Mouse (Mus musculus): ENCODE results near the gene Miga1. TPM values are rescaled to one million over a fixed set of nuclear protein-coding genes. Genes with fewer than 3 reads are reported as not detected.

The Miga1 gene
- total RNA-seq (2014; rRNA removed): 2.2 and 2.6 TPM in 2 replicates
- polyA plus RNA-seq (2012; rRNA removed): 0.39 and 0.94 TPM in 2 replicates

DNA sequence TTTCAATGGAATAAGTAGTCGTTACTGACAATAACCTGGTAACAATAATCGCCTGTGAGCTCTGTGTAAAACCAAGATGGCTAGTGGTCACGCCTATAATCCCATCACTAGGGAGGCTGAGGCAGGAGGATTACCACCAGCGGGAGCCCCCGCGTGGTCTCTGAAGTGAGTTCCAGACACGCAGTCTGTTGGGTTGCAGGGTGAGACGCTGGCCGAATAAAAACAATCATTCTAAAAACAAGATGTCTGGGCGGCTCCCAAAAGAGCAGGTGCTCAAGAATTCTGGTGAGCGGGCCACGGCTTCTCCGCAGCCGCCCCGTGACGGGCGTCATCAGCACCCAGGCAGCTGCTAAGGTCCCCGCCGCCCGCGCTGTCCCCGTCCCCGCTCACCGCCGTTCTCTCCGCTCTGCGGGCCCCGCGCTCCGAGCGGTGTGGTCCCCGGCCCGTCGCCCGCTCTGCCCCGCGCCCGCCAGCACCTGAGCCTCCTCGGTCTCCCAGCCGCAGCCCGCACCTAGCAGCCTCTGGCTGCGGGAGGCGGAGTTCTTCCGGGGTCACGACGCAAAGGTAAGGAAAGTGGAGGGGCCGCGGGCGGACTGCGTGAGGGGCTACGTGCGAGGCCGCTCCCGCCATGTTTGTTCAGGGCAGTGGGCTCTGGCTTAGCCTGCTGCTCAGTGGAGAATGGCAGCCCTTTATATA lies at the start of gene Miga1:
Gene Miga1, minus strand, starts transcription at position 546 of the 696 bp plus-strand sequence.
- Histone ChIP-seq H3K27me3 (ENCODE audit: control insufficient read depth, insufficient read depth, low read length) (no peaks in the 10 kb centered on the region), H3K27ac (replicated peaks; ENCODE audit: insufficient read depth, low read depth, low read length) (no peak within 1 kb of the TSS), H3K79me2 (ENCODE audit: control insufficient read depth, insufficient read depth, low read length) (no peaks in the 10 kb centered on the region), H3K36me3 (ENCODE audit: control insufficient read depth, insufficient read depth, low read length) (no peaks in the 10 kb centered on the region), H3K4me3 (ENCODE audit: insufficient read depth, low read depth, low read length) (peak within 1 kb of the TSS; percentile 64), H3K4me1 (ENCODE audit: control insufficient read depth, insufficient read depth, low read length) (no peaks in the 10 kb centered on the region; the same call in 1 of the 2 replicates), H3K9ac (ENCODE audit: low read depth, low read length) (peak within 1 kb of the TSS; percentile 82)
- no peak for TF ChIP-seq CTCF (IDR thresholded peaks at IDR 0.05; ENCODE audit: low read depth, low read length)
- TF ChIP-seq POLR2A (IDR thresholded peaks at IDR 0.05; ENCODE audit: extremely low read depth, insufficient read depth, low read length): 0 out of 2 replicates have a peak, but pooled peaks have one; percentile 18
- WGBS: 2% methylated on average over 54 of the region's 54 CpGs
- DNase-seq (ENCODE audit: extremely low read depth, low read depth, low spot score): no peak

DNA sequence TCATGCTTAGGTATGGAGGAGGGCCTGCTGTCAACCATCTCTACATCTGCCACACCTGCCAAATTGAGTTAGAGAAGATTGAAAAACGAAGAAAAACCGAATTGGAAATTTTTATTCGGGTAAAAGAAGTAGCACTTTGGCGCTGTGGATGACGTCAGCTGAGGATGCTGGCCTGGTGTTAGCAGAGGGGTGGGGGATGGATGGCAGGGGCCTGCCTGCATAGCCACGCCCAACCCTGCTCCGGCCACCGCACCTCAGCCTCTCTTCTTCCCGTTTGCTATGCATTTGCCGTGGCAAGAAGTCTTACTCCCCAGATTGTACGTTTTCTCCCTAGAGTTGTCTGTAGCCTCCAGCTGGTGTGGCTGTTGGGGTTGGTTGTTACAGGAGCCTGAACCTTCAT lies 43.9 kb upstream of the Miga1 start:
- DNase-seq (ENCODE audit: extremely low read depth, low read depth, low spot score): no peak
- TF ChIP-seq POLR2A (IDR thresholded peaks at IDR 0.05; ENCODE audit: extremely low read depth, insufficient read depth, low read length): no peak
- Histone ChIP-seq H3K4me3 (ENCODE audit: insufficient read depth, low read depth, low read length) (no peak overlapping the region), H3K27me3 (ENCODE audit: control insufficient read depth, insufficient read depth, low read length) (no peaks in the 10 kb centered on the region), H3K79me2 (ENCODE audit: control insufficient read depth, insufficient read depth, low read length) (no peaks in the 10 kb centered on the region), H3K9ac (ENCODE audit: low read depth, low read length) (no peak overlapping the region), H3K4me1 (ENCODE audit: control insufficient read depth, insufficient read depth, low read length) (no peaks in the 10 kb centered on the region), H3K27ac (replicated peaks; ENCODE audit: insufficient read depth, low read depth, low read length) (no peak overlapping the region), H3K36me3 (ENCODE audit: control insufficient read depth, insufficient read depth, low read length) (peaks cover 58% of the 10 kb centered on the region)
- 82% methylated on average over 11 of the region's 11 CpGs for WGBS

DNA sequence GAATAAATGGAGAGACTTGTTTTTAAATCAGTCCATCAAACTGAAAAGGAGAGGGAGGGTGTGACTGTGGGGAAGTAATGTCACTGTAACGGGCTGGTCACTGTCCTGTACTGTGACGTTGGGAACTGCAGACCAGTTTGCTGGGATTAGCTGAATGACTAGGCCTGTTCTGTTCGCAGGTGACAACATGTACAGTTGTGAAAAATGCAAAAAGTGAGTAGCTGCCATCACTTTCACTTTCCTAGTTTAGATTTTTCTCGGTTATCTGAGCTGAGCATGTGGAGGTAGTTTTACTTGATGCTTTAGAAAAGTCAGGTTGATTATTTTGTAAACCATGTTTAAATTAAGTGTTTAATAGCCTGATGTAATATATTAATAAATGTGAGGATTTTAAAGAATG lies 35.9 kb upstream of the Miga1 start:
- Histone ChIP-seq H3K4me1 (ENCODE audit: control insufficient read depth, insufficient read depth, low read length) (no peaks in the 10 kb centered on the region), H3K4me3 (ENCODE audit: insufficient read depth, low read depth, low read length) (no peak overlapping the region), H3K27me3 (ENCODE audit: control insufficient read depth, insufficient read depth, low read length) (no peaks in the 10 kb centered on the region), H3K27ac (replicated peaks; ENCODE audit: insufficient read depth, low read depth, low read length) (no peak overlapping the region), H3K36me3 (ENCODE audit: control insufficient read depth, insufficient read depth, low read length) (peaks cover 68% of the 10 kb centered on the region), H3K79me2 (ENCODE audit: control insufficient read depth, insufficient read depth, low read length) (no peaks in the 10 kb centered on the region; the same call in 1 of the 2 replicates), H3K9ac (ENCODE audit: low read depth, low read length) (no peak overlapping the region)
- TF ChIP-seq CTCF (IDR thresholded peaks at IDR 0.05; ENCODE audit: low read depth, low read length) (no peak), POLR2A (IDR thresholded peaks at IDR 0.05; ENCODE audit: extremely low read depth, insufficient read depth, low read length) (no peak)
- 88% methylated on average over 4 of the region's 4 CpGs for WGBS
- no peak for DNase-seq (ENCODE audit: extremely low read depth, low read depth, low spot score)

DNA sequence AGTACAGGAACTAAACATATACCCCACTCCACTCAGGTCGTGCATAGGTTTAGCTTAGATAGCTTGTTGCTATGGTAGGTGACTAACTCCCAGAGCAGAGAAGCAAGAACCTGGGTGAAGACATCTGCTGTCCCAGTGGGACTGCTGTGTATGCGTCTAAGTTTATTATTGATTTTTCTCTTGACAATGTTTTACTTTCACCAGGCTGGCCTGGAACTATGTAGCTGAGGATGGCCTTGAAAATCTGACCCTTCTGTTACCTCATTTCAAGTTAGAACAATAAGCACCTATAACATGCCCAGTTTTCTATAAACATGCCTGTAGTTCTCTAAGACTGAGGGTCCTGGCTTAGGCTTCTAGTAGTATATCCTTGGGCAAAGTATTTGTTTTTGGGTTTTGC lies 24.0 kb upstream of the Miga1 start:
- Histone ChIP-seq H3K4me3 (ENCODE audit: insufficient read depth, low read depth, low read length) (no peak overlapping the region), H3K27me3 (ENCODE audit: control insufficient read depth, insufficient read depth, low read length) (no peaks in the 10 kb centered on the region), H3K27ac (replicated peaks; ENCODE audit: insufficient read depth, low read depth, low read length) (no peak overlapping the region), H3K36me3 (ENCODE audit: control insufficient read depth, insufficient read depth, low read length) (peaks cover 65% of the 10 kb centered on the region), H3K4me1 (ENCODE audit: control insufficient read depth, insufficient read depth, low read length) (peaks cover 3% of the 10 kb centered on the region), H3K79me2 (ENCODE audit: control insufficient read depth, insufficient read depth, low read length) (no peaks in the 10 kb centered on the region; the same call in 1 of the 2 replicates), H3K9ac (ENCODE audit: low read depth, low read length) (no peak overlapping the region)
- 36% methylated on average over 2 of the region's 2 CpGs for WGBS
- no peak for TF ChIP-seq CTCF (IDR thresholded peaks at IDR 0.05; ENCODE audit: low read depth, low read length)
- no peak for TF ChIP-seq POLR2A (IDR thresholded peaks at IDR 0.05; ENCODE audit: extremely low read depth, insufficient read depth, low read length)
- DNase-seq (ENCODE audit: extremely low read depth, low read depth, low spot score): peak; percentile 74

DNA sequence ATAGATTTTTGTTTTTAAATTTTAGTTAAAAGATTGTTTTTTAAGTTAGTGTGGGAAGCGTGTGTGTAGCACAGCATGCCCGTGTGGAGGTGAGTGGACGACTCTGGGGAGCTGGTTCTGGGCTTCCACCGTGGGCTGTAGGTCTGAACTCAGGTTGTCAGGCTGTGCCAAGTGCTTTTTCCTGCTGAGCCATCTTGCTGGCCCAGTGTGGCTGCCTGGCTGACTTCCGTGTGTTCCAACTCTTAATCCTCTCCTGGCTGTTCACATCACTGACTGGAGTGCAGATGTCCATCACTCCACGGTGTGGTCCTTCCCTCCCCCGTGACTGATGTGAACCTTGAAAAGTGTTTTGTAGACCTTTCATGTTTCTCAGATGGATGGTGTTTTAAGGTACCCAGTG lies 18.9 kb upstream of the Miga1 start:
- no peak overlapping the region for H3K4me3 ChIP-seq (ENCODE audit: insufficient read depth, low read depth, low read length)
- TF ChIP-seq CTCF (IDR thresholded peaks at IDR 0.05; ENCODE audit: low read depth, low read length) (no peak), POLR2A (IDR thresholded peaks at IDR 0.05; ENCODE audit: extremely low read depth, insufficient read depth, low read length) (no peak)
- peaks cover 25% of the 10 kb centered on the region; the same call in 1 of the 2 replicates for H3K79me2 ChIP-seq (ENCODE audit: control insufficient read depth, insufficient read depth, low read length)
- H3K9ac ChIP-seq (ENCODE audit: low read depth, low read length): no peak overlapping the region
- DNase-seq (ENCODE audit: extremely low read depth, low read depth, low spot score): no peak
- no peaks in the 10 kb centered on the region for H3K27me3 ChIP-seq (ENCODE audit: control insufficient read depth, insufficient read depth, low read length)
- H3K27ac ChIP-seq (replicated peaks; ENCODE audit: insufficient read depth, low read depth, low read length): no peak overlapping the region
- peaks cover 32% of the 10 kb centered on the region for H3K36me3 ChIP-seq (ENCODE audit: control insufficient read depth, insufficient read depth, low read length)
- peaks cover 7% of the 10 kb centered on the region for H3K4me1 ChIP-seq (ENCODE audit: control insufficient read depth, insufficient read depth, low read length)
- 95% methylated on average over 7 of the region's 7 CpGs for WGBS

DNA sequence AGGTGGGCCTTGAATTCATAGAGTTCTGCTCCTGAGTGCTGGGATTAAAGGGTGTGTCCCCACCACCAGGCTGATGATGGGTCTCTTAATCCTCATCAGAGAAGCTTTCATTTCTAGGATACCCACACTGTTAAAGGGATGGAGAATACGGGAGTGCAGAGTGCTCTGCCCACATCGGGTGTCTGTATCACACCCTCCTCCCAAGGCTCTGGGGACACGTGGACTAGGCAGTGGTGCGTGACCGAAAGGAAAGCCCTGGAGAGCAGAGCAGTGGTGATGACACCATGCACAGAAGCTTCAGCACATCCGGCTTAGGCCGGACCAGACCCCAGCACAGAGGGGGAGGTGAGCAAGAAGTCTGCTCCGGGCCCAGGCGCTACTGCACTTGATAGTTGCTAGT lies 16.5 kb upstream of the Miga1 start:
- Histone ChIP-seq H3K9ac (ENCODE audit: low read depth, low read length) (no peak overlapping the region), H3K36me3 (ENCODE audit: control insufficient read depth, insufficient read depth, low read length) (peaks cover 18% of the 10 kb centered on the region), H3K79me2 (ENCODE audit: control insufficient read depth, insufficient read depth, low read length) (peaks cover 44% of the 10 kb centered on the region), H3K4me3 (ENCODE audit: insufficient read depth, low read depth, low read length) (no peak overlapping the region), H3K4me1 (ENCODE audit: control insufficient read depth, insufficient read depth, low read length) (peaks cover 12% of the 10 kb centered on the region), H3K27me3 (ENCODE audit: control insufficient read depth, insufficient read depth, low read length) (no peaks in the 10 kb centered on the region), H3K27ac (replicated peaks; ENCODE audit: insufficient read depth, low read depth, low read length) (no peak overlapping the region)
- 91% methylated on average over 9 of the region's 9 CpGs for WGBS
- no peak for DNase-seq (ENCODE audit: extremely low read depth, low read depth, low spot score)
- TF ChIP-seq POLR2A (IDR thresholded peaks at IDR 0.05; ENCODE audit: extremely low read depth, insufficient read depth, low read length) (no peak), CTCF (IDR thresholded peaks at IDR 0.05; ENCODE audit: low read depth, low read length) (no peak)
